Mouse (Mus musculus): Measurements from ENCODE around the gene 1700017D01Rik. TPM values are rescaled to one million over a fixed set of nuclear protein-coding genes. Genes with fewer than 3 reads are reported as not detected.

Gene 1700017D01Rik
- polyA plus RNA-seq, 1 experiment from 2014 or later: not detected

Other genes starting within 250 kb of the 1700017D01Rik start
- gene Tmem109, start 248.9 kb downstream of the 1700017D01Rik start, polyA plus RNA-seq (2015; fragmentation: Nextera tagmentation; extraction: Ambion mirVana): 138 and 163 TPM in 2 replicates
- gene Prpf19, start 235.6 kb downstream of the 1700017D01Rik start, polyA plus RNA-seq (2015; fragmentation: Nextera tagmentation; extraction: Ambion mirVana): 35.7 and 40.6 TPM in 2 replicates
- not detected in 2 replicates for gene Zp1, start 210.2 kb downstream of the 1700017D01Rik start, polyA plus RNA-seq (2015; fragmentation: Nextera tagmentation; extraction: Ambion mirVana)
- 0.09 TPM in 1 of 2 replicates, not detected in the other for gene Ptgdr2, start 193.7 kb downstream of the 1700017D01Rik start, polyA plus RNA-seq (2015; fragmentation: Nextera tagmentation; extraction: Ambion mirVana)
- gene Ccdc86, start 181.6 kb downstream of the 1700017D01Rik start, polyA plus RNA-seq (2015; fragmentation: Nextera tagmentation; extraction: Ambion mirVana): 25.4 and 28.7 TPM in 2 replicates
- 0.35 and 0.73 TPM in 2 replicates for gene Ms4a10, start 156.2 kb downstream of the 1700017D01Rik start, polyA plus RNA-seq (2015; fragmentation: Nextera tagmentation; extraction: Ambion mirVana)
- gene Ms4a15, start 137.6 kb downstream of the 1700017D01Rik start, polyA plus RNA-seq (2015; fragmentation: Nextera tagmentation; extraction: Ambion mirVana): not detected in 2 replicates
- not detected in 2 replicates for gene Ms4a18, start 112.8 kb downstream of the 1700017D01Rik start, polyA plus RNA-seq (2015; fragmentation: Nextera tagmentation; extraction: Ambion mirVana)
- not detected in 2 replicates for gene Ms4a8a, start 49.8 kb downstream of the 1700017D01Rik start, polyA plus RNA-seq (2015; fragmentation: Nextera tagmentation; extraction: Ambion mirVana)
- gene 1700025F22Rik, start 34.4 kb upstream of the 1700017D01Rik start, polyA plus RNA-seq (2015; fragmentation: Nextera tagmentation; extraction: Ambion mirVana): not detected in 2 replicates
- gene Ms4a13, start 65.9 kb upstream of the 1700017D01Rik start, polyA plus RNA-seq (2015; fragmentation: Nextera tagmentation; extraction: Ambion mirVana): not detected in 2 replicates
- not detected in 2 replicates for gene Ms4a12, start 101.6 kb upstream of the 1700017D01Rik start, polyA plus RNA-seq (2015; fragmentation: Nextera tagmentation; extraction: Ambion mirVana)
- not detected in 2 replicates for gene Ms4a1, start 135.4 kb upstream of the 1700017D01Rik start, polyA plus RNA-seq (2015; fragmentation: Nextera tagmentation; extraction: Ambion mirVana)
- gene Ms4a5, start 153.0 kb upstream of the 1700017D01Rik start, polyA plus RNA-seq (2015; fragmentation: Nextera tagmentation; extraction: Ambion mirVana): not detected in 2 replicates
- gene Ms4a14, start 183.6 kb upstream of the 1700017D01Rik start, polyA plus RNA-seq (2015; fragmentation: Nextera tagmentation; extraction: Ambion mirVana): 0.05 and 0.06 TPM in 2 replicates
- 9.4 and 9.8 TPM in 2 replicates for gene Ms4a7, start 205.3 kb upstream of the 1700017D01Rik start, polyA plus RNA-seq (2015; fragmentation: Nextera tagmentation; extraction: Ambion mirVana)
- 12.4 and 16.0 TPM in 2 replicates for gene Ms4a4a, start 244.6 kb upstream of the 1700017D01Rik start, polyA plus RNA-seq (2015; fragmentation: Nextera tagmentation; extraction: Ambion mirVana)

All from limb, embryonic 15.5 days (tissue).